Mouse (Mus musculus) thymus, postnatal 14 days (tissue): Measurements from ENCODE around the gene Cstf3.

Source experiments
- DNase-seq: peaks from one replicate; pipeline ENCODE4 v3.0.0; 2021

Cstf3 gene

DNA sequence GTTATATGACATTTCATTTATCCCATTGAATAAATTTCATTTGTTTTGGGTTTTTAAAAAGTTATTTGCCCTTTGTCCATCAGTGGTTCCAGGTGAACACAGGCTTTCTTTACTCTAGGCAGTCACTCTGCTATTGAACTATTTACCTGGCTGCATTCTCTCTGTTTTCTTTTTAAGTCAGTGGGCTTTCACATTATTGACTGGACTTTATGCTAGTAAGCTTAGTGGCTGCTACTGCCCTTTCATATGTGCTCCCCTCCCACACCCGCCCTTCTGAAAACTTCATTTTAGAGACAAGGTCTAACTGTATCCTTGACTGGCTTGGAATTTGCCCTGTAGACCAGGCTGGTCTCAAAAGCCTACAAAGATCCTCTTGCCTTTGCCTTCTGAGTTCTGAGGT lies 15.2 kb downstream of the Cstf3 start:
- no peak for DNase-seq

DNA sequence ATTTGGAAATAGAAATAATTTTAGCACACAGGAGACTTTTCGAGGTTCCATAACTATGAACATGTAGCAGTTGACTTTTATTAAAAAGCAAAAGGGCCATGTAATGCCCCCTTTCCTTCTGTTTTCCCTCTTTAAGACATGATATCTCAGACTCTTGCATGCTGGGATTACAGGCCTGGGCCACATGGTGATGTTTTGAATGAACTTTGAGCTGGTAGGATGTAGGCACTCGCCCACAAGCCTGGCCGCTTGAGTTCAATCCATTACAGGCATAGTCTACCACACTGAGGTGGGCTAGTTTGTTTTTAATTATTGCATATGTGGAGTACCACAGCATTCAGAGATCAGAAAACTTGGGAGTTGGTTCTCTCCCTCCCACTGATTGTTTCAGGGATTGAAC lies 24.5 kb downstream of the Cstf3 start:
- no peak for DNase-seq

DNA sequence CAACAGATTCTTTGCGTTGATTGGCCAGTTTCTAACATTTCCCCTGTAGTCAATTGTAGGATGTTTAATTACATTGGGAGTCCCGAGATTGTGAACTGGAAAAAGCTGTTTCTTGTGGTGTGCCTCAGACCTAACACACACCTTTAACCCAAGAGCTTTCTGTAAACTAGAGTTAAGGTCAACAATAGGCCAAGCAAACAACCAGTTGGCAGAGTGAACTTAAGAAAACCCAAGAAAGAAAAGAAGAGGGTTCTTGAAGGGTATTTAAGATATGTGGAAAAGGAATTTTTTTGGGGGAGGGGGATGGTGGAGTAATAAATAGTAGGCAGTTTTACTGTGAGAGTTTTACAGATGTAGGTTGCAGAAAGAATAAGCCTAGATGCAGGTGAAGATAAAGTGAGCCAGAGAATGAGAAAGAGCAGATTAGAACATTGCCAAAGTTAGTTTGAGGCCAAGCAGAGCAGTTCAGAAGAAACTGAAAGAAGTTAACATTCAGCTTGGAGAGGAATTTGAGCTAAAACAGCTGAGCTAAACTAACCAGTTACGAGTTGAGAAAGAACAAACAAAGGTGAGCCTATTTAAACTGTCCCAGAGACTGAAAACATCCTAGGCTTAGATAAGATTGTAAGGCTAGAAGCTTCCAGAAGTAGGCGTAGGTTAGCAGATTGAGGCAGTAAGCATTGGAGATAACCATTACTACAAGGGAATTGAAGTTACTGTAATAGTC lies 25.8 kb downstream of the Cstf3 start:
- no peak for DNase-seq

DNA sequence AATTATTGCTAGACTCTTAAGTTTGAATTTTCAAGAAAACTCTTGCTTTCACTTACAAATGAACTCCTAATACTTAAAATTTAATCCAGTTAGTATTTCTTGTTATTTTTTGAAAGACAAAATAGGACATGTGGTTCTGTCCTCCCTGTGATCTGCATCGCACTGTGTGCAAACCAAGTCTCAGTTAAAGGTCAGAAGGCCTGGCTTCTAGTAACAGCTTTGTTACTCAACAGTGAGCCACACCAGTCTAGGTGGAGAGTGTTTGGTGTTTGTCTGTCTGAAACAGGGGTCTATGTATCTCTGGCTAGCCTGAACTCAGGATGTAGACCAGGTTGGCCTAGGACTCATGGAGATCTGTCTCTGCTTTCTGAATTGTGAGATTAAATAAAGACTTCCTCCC lies 68.3 kb downstream of the Cstf3 start:
- no peak for DNase-seq

DNA sequence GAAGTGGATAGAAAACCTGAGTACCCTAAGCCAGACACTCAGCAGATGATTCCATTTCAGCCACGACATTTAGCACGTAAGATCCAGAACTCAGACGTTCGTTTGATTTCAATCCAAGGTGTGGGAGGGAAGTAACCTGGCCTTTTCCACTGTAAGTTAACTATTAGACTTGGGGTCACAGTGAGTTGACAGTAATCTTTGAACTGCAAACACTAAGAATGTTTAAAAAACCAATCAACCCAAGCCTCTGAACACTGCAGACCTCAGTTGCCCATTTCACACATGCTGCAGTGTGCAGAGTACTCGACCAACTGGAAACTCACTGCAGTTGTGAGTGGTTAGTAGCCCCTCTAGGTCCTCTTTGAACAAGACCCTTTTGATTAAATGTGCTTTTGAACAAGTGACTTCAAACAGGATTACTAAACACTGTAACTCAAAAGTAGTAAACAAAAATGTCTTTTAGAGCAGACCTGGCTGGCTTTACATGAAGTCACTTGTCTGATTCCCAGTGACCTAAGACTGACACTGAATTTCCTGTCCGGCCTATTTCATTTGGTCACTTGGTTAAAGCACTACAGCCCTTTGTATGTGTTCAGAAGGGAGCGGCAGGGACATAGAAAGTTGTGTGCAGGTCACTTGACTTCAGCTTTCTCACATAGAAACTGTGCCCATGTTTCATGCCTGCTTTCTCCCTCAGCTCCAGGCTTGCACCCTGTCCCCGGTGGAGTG lies 73.2 kb downstream of the Cstf3 start:
- DNase-seq, result no peak

DNA sequence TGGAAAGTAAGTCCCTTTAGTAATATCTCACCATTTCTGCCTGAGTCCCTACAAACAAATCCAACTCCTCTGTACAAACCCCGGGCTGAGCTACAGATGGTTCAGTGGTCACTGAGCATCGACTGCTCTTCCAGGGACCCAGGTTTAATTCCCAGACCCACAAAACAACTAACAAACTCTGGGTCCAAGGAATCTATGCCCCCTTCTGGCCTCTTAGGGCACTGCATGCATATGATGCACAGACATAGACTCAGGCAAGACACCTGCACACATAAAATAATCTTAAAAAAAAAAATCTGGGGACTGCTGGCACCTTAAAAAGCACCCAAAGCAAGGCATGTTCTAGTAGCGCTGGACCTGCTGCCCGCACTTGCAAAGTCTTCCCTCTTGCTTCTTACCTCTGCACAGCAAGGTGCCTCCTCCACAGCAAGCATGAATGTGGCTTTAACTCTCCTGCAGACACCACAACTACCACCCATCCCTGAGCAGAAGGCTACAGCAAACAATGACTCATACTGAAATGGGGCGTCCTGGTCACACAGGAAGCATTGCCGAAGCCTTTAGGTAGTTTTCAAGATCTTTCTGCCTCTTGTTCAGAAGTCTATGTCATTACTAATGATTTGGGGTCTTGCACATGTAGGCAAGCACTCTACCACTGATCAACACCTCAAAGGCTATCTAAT lies 78.9 kb downstream of the Cstf3 start:
- peak; percentile 33 for DNase-seq

DNA sequence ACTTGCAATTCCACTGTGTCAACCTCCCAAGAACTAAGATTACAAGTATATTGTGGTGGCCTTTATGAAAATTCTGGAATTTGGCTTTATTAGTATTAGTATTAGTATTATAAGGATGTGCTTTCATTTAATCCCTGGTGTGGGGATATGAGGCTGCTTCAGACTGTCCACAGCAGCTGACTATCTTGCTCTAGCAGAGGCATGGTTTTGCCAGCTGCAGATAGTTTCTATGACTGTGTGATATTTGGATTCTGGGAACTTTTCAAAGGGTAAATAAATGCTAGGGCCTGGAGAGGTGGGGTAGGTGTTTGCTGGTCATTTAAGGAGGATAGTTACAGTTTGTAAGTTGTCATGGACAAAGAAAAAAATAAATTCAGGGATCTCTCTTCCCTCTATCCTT lies 81.4 kb downstream of the Cstf3 start:
- DNase-seq, result no peak

DNA sequence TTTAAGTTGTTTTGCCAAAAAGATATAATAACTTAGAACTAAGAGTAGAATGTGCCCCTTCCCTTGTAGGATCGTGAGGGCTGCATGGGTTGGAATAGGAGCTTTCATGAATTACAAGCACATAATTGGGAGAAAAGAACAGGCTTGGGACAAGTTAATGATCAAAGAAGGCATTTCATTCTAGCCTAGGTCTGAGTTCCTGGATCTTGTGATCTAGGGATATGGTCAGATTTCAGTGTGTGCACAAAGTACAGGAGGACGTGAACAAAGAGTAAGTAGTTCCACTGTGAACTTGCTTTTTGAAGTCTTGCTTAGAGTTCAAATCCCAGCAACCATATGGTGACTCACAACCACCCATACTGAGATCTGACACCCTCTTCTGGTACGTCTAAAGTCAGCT lies 87.0 kb downstream of the Cstf3 start:
- no peak for DNase-seq

DNA sequence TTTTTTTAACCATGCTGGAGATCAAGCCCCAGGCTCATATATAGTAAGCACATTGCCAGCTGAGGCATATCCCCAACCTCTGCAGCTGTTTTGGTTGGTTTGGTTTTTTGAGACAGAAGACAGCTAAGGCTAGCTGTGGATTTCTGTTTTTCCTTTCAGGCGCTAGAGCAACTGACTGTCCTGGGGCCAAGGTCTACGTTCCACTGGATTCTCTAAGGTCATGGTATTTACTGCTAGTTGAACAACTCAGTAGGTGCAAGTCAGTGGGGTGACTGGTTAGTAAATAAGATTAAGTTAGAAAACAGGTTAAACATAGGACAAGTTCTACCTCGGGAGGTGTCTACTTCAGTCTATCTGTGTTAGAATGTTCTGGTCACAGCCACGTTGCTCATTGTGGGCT lies 94.4 kb downstream of the Cstf3 start:
- DNase-seq, result no peak

DNA sequence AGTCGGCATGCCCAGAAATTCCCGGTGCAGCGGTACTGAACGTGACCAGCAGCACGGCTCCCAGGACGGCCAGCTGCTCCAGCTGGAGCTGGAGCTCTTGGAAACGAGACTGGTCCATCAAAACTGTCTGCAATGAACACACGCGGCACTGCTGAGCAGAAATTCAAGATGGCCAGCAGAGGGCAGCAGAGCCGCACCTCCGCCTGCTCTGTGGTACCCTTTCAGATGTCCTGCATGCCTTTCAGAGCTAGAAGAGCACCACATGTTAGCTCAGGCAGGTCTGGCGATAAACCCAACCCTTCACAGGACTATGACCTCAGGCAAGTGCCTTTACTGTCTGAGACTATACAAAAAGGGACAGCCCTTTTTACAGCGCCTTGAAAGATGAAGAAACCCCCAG lies 95.1 kb downstream of the Cstf3 start:
- peak; percentile 77 for DNase-seq

DNA sequence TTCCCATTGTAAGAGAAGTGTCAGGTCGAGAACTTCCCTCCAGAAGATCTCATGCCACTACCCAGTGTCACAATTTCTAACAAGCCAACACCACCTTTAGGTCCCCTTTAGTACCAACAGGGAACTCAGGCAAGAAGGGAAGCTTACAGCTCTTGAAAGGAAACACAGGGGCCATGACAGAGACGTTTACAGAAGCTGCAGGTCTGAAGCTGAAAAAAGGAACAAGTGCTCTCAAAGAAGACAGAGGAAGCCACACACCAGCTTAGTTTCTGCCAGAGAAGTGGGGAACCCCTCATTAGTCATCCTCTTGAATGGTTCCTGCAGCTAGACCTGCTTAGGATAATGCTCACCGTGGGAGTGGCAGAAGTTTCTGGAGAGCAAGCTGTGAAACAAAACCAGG lies 96.9 kb downstream of the Cstf3 start:
- DNase-seq, result no peak

DNA sequence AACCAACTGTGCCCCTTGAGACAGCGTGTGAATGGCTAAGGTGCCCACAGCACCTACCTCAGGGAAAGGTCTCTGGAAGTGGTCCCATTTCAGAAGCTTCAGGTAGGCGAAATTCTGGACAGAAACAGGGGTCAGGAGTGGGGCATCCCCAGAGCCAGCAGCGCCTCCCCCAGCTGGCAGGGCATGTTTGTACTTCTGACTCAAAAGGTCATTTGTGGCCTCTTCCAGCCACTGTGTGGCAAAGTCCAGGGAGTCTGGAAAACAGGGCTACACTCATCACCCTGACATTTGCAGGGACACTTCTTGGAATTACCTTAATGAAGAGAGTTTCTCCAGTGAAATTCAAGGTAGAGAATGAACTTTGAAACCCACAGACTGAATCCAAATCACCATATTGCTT lies 98.0 kb downstream of the Cstf3 start:
- no peak for DNase-seq

DNA sequence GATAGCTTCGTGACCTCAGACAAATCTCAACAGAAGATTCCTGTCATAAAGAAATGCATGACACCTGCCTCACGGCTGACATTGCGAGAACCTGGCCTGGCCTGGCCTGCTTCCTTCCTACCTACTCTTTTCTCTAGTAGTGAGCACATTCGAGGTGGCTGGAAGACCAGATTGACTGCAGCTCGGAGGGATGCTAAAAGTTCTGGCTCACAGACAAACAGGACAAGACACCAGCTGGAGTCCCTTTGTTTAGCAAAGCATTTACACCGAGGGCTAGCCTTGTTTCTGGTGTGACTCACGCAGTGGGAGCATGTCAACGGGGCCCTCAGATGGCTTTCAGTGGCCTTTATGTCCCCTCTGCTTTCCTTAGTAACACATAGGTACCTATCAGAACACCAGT lies 98.4 kb downstream of the Cstf3 start:
- DNase-seq, result no peak

DNA sequence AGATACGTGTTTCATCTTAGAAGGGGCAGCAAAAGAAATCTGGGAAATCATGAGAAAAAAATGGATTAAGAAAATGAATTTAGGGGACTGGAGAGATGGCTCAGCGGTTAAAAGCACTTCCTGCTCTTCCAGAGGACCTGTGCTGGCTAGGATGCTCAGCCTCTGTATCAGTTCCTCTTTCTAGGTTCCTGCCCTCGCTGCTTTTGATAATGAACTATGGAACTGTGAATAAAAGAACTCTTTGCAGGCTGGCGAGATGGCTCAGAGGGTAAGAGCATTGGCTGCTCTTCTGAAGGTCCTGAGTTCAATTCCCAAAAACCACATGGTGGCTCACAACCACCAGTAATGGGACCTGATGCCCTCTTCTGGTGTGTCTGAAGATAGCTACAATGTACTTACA lies 100.4 kb downstream of the Cstf3 start:
- no peak for DNase-seq

DNA sequence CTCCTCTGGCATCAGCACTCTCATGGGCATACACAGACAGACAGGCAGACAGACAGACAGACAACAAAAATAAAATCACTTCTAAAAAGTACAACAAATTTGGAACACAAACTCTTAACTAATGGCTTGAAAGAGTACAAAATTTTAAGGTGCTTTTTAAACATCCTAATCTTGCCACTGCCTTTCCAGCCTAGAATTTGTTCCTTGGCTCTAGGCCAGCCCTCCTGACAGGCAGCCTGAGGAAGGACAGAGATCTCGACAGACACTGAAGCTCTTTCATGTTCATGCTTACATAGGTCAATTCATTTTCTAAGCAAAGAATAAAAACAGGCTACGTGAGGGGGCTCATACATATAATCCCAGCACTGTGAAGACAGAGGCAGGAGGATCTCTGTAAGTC lies 102.2 kb downstream of the Cstf3 start:
- no peak for DNase-seq

DNA sequence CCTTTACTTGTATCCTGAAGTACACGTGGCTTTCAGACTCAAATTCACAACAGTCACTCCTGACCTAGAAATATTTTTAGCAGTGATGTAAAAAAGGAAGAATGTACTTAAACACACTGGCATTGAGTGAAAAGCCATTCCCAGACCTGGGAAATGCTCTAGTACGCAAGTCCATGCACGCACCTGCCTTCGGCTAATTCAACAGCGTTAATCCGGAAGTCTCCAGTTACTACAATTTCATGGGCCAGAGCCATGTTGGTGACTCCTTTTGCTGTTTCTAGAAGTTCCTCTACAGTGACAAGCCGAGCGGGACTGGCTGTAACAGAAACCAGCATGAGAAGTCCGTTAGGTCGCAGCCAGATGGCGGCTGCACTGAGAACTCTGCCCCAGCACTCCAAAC lies 109.3 kb downstream of the Cstf3 start:
- no peak for DNase-seq

DNA sequence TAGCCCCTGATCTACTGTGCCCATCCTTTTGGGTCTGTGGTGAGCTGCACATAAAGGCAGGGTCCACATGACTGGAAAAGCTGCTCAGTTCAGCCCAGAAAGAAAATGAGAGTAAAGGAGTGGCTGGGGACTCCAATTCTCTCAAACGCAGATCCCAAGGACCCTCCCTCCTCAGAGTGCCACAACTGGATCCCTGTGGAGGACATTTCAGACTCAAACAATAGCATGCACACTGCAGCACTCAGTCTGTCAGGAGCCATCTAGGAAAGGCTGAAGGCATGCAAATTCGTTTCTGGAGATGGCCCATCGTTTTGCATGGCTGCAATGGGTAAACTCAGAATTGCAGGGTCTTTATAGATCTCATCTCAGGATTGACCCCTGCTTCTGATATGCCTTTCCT lies 112.8 kb downstream of the Cstf3 start:
- DNase-seq, result no peak

DNA sequence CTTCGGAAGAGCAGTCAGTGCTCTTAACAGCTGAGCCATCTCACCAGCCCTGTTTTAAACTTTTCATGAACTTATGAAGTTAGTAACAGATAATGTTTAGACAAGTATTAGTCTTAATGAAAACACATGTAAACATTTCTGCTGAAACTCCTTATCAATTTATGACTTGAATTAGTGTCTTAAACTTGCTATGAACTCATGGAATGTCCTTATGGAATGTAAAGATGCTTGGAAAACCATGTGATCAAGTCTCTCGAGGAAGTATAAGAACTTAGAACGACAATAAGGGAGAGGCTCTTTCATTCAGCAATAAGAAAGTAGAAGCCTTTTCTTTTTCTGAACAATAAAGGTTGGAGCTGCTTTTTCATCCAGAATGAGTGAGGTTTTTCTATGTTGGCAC lies 114.0 kb downstream of the Cstf3 start:
- DNase-seq, result no peak

DNA sequence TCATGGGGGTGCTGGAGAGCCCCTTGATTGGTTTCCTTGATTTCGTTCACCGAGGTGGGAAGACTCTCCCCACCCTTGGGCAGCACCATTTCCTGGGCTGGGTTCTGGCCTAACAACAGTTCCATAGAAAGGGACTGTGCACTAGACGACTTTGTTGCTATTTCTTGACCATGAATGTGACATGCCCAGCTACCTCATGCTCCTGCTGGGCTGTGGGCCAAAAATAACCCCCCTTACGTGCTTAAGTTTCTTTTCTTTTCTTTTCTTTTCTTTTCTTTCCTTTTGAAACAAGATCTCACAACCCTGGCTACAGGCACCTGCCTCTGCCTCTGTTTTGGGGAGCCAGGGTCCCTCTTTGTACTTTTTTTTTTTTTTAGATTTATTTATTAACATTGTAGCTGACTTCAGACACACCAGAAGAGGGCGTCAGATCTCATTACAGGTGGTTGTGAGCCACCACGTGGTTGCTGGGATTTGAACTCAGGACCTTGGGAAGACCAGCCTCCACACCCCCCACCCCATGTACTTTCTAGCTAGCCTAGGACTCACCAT lies 119.5 kb downstream of the Cstf3 start:
- DNase-seq, result no peak

DNA sequence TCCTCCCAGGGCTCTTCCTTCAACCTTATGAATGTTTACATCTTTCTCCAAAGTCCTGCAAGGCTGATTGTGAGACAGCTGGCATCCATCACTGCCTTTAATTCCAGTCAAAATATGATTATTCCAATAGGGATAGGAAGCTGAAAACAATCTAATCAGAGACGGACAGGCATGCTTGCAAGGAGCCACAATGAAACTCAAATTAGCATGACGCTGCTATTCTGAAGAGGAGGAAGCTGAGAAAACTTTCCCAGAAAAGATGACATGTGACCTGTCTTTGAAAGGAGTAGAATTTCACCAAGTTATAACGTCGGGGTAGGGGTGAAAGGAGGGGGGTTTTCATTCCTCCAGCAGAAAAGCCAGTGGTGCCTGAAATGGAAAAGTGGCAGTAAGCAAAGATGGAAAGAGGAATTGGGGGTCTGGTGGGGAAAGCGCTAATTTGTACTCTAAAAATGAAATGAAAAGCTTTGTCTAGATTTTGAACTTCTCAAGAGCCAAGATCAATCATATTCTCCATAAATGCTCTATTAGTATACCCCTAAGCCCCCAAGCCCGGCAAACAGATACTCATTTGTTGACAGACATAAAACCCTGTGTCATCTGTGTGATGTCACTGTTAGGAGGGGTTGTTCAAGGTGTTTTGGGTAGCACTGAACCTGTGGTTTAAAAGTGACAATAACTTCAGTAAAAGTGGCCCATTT lies 120.5 kb downstream of the Cstf3 start:
- no peak for DNase-seq

DNA sequence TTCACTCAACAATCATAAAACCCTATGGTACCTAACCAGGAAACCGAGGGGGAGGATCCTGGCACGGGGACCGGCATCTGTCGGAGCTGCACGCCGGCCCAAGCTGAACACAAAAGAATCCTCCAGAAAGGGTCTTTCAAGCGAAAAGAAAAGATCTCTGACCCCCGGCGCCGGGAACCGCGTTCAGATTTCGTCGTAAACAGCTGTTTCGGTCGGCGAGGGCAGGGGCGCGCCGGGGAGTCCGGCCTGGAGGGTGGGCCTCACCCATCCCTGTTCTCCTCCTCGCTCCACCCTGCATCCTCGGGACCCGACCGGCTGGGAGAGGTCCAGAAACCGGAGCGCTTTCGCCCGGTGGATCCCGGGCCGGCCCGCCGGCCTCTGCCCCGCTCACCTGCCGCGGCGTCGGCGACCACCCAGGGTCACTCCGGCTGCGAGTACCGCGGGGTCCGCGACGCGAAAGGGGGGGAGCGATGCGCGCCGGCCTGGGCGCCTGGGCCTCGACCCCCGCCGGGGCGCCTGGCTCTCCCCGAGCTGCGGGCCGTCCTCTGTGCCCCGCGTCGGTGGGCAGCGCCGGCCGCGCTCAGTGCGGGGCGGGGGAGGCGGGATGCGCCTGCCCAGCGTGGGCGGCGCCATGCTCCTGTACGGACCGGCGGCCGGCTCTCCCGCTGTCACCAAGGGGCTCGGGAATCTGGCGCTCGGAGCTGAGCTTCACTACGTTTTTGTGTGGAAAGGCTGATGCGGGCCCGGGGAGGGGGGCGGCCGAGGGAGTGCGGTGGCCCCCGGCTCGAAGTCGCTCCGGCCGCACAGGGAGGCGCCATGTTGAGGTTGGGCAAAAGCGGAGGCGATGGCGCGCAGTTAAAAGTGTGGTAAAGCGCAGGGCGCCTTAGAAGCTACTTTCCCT lies 121.5 kb downstream of the Cstf3 start, which contains the start of gene Tcp11l1:
Gene Tcp11l1, minus strand, starts transcription at position 585 of the 901 bp plus-strand sequence.
- peak; percentile 31 for DNase-seq

DNA sequence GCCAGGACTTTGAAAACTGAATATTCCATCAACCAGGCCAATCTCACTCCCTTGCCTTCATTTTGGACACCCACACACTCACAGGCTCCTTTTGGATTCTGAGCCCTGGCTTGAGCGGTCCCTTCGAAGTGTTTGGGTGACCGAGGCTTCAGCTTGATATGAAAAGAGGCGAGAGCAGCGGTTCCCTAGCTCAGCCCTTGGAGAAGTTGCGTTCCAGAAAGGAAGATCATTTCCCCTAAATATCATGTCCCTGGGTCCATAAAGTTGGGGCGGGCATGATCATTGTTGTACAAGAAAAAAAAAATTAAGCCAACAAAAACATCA lies 122.1 kb downstream of the Cstf3 start:
- DNase-seq, result no peak
